Mouse (Mus musculus) MEL (cell line): ENCODE results near the gene N4bp1. TPM values are rescaled to one million over a fixed set of nuclear protein-coding genes. Genes with fewer than 3 reads are reported as not detected.

Experiments
- DNase-seq: peaks from one replicate; pipeline ENCODE4 v3.0.0; 2011; ENCODE audit warnings: low read depth, low spot score
- H3K27ac ChIP-seq: 2 replicates; pipeline ENCODE4 v1.5.1; 2012; ENCODE audit warnings: low read depth, mild to moderate bottlenecking, control low read depth, low read length, moderate library complexity; ENCODE audit not compliant: control insufficient read depth
- H3K27me3 ChIP-seq, 2 experiments: fragments of 150-350 bp in 1 of 2; sonication (generic) in 1 of 2; 2 replicates each; pipeline ENCODE4 v1.6.1; 2012; ENCODE audit warnings: low read length in 2 of 2, mild to moderate bottlenecking in 2 of 2, improper control_type of control experiment in 1 of 2, moderate library complexity in 1 of 2; ENCODE audit not compliant: insufficient read depth in 2 of 2, control insufficient read depth in 1 of 2
- H3K36me3 ChIP-seq, 2 experiments: 2 replicates each; pipeline ENCODE4 v1.6.1; 2012 to 2014; ENCODE audit warnings: low read length in 2 of 2, improper control_type of control experiment in 1 of 2, inconsistent platforms in 1 of 2, mild to moderate bottlenecking in 1 of 2; ENCODE audit not compliant: insufficient read depth in 2 of 2, control insufficient read depth in 1 of 2
- H3K4me1 ChIP-seq, 2 experiments: fragments of 150-350 bp in 1 of 2; sonication (generic) in 1 of 2; 2 replicates each; pipeline ENCODE4 v1.6.1; 2012; ENCODE audit warnings: low read length in 2 of 2, improper control_type of control experiment in 1 of 2, mild to moderate bottlenecking in 1 of 2; ENCODE audit not compliant: insufficient read depth in 2 of 2, control insufficient read depth in 1 of 2
- H3K4me3 ChIP-seq, 2 experiments: fragments of 150-350 bp in 1 of 2; sonication (generic) in 1 of 2; 2 replicates each; pipeline ENCODE4 v1.5.1; 2012; ENCODE audit warnings: low read depth in 2 of 2, low read length in 2 of 2, mild to moderate bottlenecking in 2 of 2, moderate library complexity in 2 of 2, control low read depth in 1 of 2, improper control_type of control experiment in 1 of 2; ENCODE audit not compliant: control insufficient read depth in 1 of 2, insufficient read depth in 1 of 2
- H3K79me2 ChIP-seq: 2 replicates; pipeline ENCODE4 v1.6.1; 2012; ENCODE audit warnings: mild to moderate bottlenecking, low read length, moderate library complexity; ENCODE audit not compliant: control insufficient read depth, poor library complexity, insufficient read depth
- H3K9ac ChIP-seq: 2 replicates; pipeline ENCODE4 v1.6.1; 2012; ENCODE audit warnings: low read depth, mild to moderate bottlenecking, control low read depth, low read length, moderate library complexity; ENCODE audit not compliant: control insufficient read depth, poor library complexity, severe bottlenecking
- H3K9me3 ChIP-seq: fragments of 150-350 bp; sonication (generic); replicated peaks from 2 replicates; pipeline ENCODE4 v1.6.1; 2012; ENCODE audit warnings: mild to moderate bottlenecking, low read length, improper control_type of control experiment, moderate library complexity; ENCODE audit not compliant: insufficient read depth
- BHLHE40 ChIP-seq: IDR thresholded peaks from 2 replicates; pipeline ENCODE4 v1.6.1; 2012; ENCODE audit warnings: low read depth, mild to moderate bottlenecking, inconsistent platforms, low read length, improper control_type of control experiment, borderline replicate concordance
- CHD2 ChIP-seq: IDR thresholded peaks from 2 replicates; pipeline ENCODE4 v1.6.1; 2011; ENCODE audit warnings: low read length, improper control_type of control experiment
- CTCF ChIP-seq, 3 experiments: IDR thresholded peaks in 2 of 3; conservative IDR thresholded peaks in 1 of 3; 2 replicates each; pipeline ENCODE4 v1.5.1; 2011 to 2012; ENCODE audit warnings: low read length in 3 of 3, low read depth in 2 of 3, mild to moderate bottlenecking in 2 of 3, improper control_type of control experiment in 1 of 3, inconsistent platforms in 1 of 3, mixed read lengths in 1 of 3, moderate library complexity in 1 of 3; ENCODE audit not compliant: control insufficient read depth in 1 of 3, insufficient read depth in 1 of 3, poor library complexity in 1 of 3, severe bottlenecking in 1 of 3
- EP300 ChIP-seq, 2 experiments: IDR thresholded peaks; 2 replicates each; pipeline ENCODE4 v1.6.1; 2011; ENCODE audit warnings: improper control_type of control experiment in 2 of 2, low read length in 2 of 2, low read depth in 1 of 2, mild to moderate bottlenecking in 1 of 2
- GATA1 ChIP-seq: IDR thresholded peaks from 2 replicates; pipeline ENCODE4 v1.6.1; 2011; ENCODE audit warnings: low read depth, low read length, improper control_type of control experiment
- KAT2A ChIP-seq: conservative IDR thresholded peaks from 2 replicates; pipeline ENCODE4 v1.6.1; 2012; ENCODE audit warnings: low read depth, low read length, improper control_type of control experiment, inconsistent platforms
- MAX ChIP-seq: IDR thresholded peaks from 2 replicates; pipeline ENCODE4 v1.6.1; 2011; ENCODE audit warnings: low read length, improper control_type of control experiment
- MAZ ChIP-seq: IDR thresholded peaks from 2 replicates; pipeline ENCODE4 v1.6.1; 2012; ENCODE audit warnings: low read depth, mild to moderate bottlenecking, inconsistent platforms, low read length, improper control_type of control experiment
- NRF1 ChIP-seq: IDR thresholded peaks from 2 replicates; pipeline ENCODE4 v1.6.1; 2014; ENCODE audit warnings: low read depth, mild to moderate bottlenecking, inconsistent platforms, low read length, improper control_type of control experiment, moderate library complexity; ENCODE audit not compliant: poor library complexity, insufficient read depth, severe bottlenecking
- POLR2A ChIP-seq, 2 experiments: IDR thresholded peaks; 2 replicates each; pipeline ENCODE4 v1.6.1; 2011 to 2012; ENCODE audit warnings: low read length in 2 of 2, mild to moderate bottlenecking in 2 of 2, control low read depth in 1 of 2, improper control_type of control experiment in 1 of 2, low read depth in 1 of 2, moderate library complexity in 1 of 2; ENCODE audit not compliant: control insufficient read depth in 1 of 2, insufficient read depth in 1 of 2, poor library complexity in 1 of 2
- POLR2AphosphoS5 ChIP-seq: IDR thresholded peaks from 2 replicates; pipeline ENCODE4 v1.6.1; 2012; ENCODE audit warnings: low read depth, borderline replicate concordance, mild to moderate bottlenecking, inconsistent platforms, low read length, moderate library complexity, mixed read lengths
- RAD21 ChIP-seq: IDR thresholded peaks from 2 replicates; pipeline ENCODE4 v1.6.1; 2011; ENCODE audit warnings: mild to moderate bottlenecking, low read depth, low read length, improper control_type of control experiment
- RCOR1 ChIP-seq: IDR thresholded peaks from 2 replicates; pipeline ENCODE4 v1.6.1; 2012; ENCODE audit warnings: low read depth, mild to moderate bottlenecking, inconsistent platforms, low read length, improper control_type of control experiment
- SMC3 ChIP-seq: IDR thresholded peaks from 2 replicates; pipeline ENCODE4 v1.6.1; 2011; ENCODE audit warnings: low read depth, low read length, improper control_type of control experiment
- TAL1 ChIP-seq: IDR thresholded peaks from 2 replicates; pipeline ENCODE4 v1.6.1; 2012; ENCODE audit warnings: mild to moderate bottlenecking, inconsistent platforms, low read length, moderate library complexity, mixed read lengths
- TCF12 ChIP-seq: IDR thresholded peaks from 2 replicates; pipeline ENCODE4 v1.6.1; 2014; ENCODE audit warnings: low read depth, mild to moderate bottlenecking, inconsistent platforms, low read length, improper control_type of control experiment, moderate library complexity
- USF2 ChIP-seq, 2 experiments: IDR thresholded peaks; 2 replicates each; pipeline ENCODE4 v1.6.1; 2011 to 2012; ENCODE audit warnings: improper control_type of control experiment in 2 of 2, low read length in 2 of 2, borderline replicate concordance in 1 of 2, inconsistent platforms in 1 of 2, low read depth in 1 of 2, mild to moderate bottlenecking in 1 of 2; ENCODE audit not compliant: insufficient read depth in 1 of 2
- ZC3H11A ChIP-seq: IDR thresholded peaks from 2 replicates; pipeline ENCODE4 v1.6.1; 2012; ENCODE audit warnings: low read depth, mild to moderate bottlenecking, inconsistent platforms, low read length, improper control_type of control experiment
- ZKSCAN1 ChIP-seq: IDR thresholded peaks from 2 replicates; pipeline ENCODE4 v1.6.1; 2012; ENCODE audit warnings: low read depth, mild to moderate bottlenecking, inconsistent platforms, low read length, improper control_type of control experiment, moderate library complexity
- ZMIZ1 ChIP-seq: IDR thresholded peaks from 2 replicates; pipeline ENCODE4 v1.6.1; 2012; ENCODE audit warnings: low read depth, mild to moderate bottlenecking, inconsistent platforms, low read length, improper control_type of control experiment, moderate library complexity
- ZNF384 ChIP-seq: IDR thresholded peaks from 2 replicates; pipeline ENCODE4 v1.6.1; 2012; ENCODE audit warnings: low read depth, mild to moderate bottlenecking, inconsistent platforms, low read length, improper control_type of control experiment
- polyA plus RNA-seq, 2 experiments: library from polyadenylated mRNA; stranded (reverse) in 1 of 2; unstranded in 1 of 2; fragments of >175 nt in 1 of 2; fragments of >200 nt in 1 of 2; gene quantifications; 2 replicates each; pipeline versions ENCODE4 v1.2.1 to v1.2.4; 2012; ENCODE audit warnings: low replicate concordance in 2 of 2, low read depth in 1 of 2; ENCODE audit not compliant: insufficient read length in 2 of 2, insufficient read depth in 1 of 2, missing spikeins in 1 of 2
- total RNA-seq: library from RNA; depleted of rRNA; stranded (reverse); fragments of 300-350 nt; gene quantifications from 2 replicates; pipeline ENCODE4 v1.2.3, GENCODE M21; 2012

Gene N4bp1
- total and polyA plus RNA-seq, 3 experiments = 13.4 to 24.0 TPM; not detected in 1

DNA sequence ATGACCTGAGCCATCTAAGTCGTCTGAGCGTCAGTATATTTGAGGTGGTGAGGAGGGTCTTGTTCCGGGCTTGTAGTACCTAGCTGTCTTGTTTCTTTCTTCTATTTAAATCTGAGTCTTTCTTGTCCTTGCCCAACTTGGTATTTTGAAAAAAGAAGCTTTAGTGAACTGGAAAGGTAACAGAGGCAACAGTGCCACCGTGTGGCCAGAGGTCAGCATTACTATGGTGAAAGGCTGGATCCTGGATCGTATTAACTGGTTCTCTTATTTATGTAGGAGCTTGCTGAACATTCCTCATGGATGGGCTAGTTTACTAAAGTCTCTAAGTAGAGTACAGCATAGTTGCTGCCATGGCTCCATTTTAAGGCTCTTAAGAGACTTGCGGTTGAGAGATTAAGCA, 23.5 kb upstream of the N4bp1 start:
- no peak overlapping the region for H3K9ac ChIP-seq
- TF ChIP-seq CTCF (IDR thresholded peaks at IDR 0.05 in 2 of 3, conservative IDR thresholded peaks at IDR 0.05 in 1 of 3; ENCODE audit: control insufficient read depth in 1 of 3, insufficient read depth in 1 of 3, low read depth in 2 of 3, low read length in 3 of 3, poor library complexity in 1 of 3, severe bottlenecking in 1 of 3) = peak; percentile 90 to 98 (median 97)
- TF ChIP-seq EP300 (IDR thresholded peaks at IDR 0.05; ENCODE audit: low read depth in 1 of 2, low read length in 2 of 2) = no peak
- peak; percentile 96 for TF ChIP-seq RAD21
- no peak for TF ChIP-seq KAT2A
- no peak for TF ChIP-seq TCF12
- peak; percentile 62; the same call in 1 of the 2 replicates for TF ChIP-seq ZNF384
- TF ChIP-seq SMC3 = peak; percentile 87
- no peak for TF ChIP-seq MAZ
- TF ChIP-seq ZC3H11A = peak; percentile 83
- H3K27me3 ChIP-seq = peaks cover 0 to 1% of the 10 kb centered on the region in 2 experiments; a peak in 2 of 4 replicates
- H3K9me3 ChIP-seq = no peaks in the 10 kb centered on the region
- no peaks in the 10 kb centered on the region for H3K36me3 ChIP-seq
- no peak overlapping the region for H3K4me3 ChIP-seq
- peak; percentile 80 for DNase-seq
- H3K4me1 ChIP-seq = no peaks in the 10 kb centered on the region
- H3K79me2 ChIP-seq = no peaks in the 10 kb centered on the region
- H3K27ac ChIP-seq = no peak overlapping the region

DNA sequence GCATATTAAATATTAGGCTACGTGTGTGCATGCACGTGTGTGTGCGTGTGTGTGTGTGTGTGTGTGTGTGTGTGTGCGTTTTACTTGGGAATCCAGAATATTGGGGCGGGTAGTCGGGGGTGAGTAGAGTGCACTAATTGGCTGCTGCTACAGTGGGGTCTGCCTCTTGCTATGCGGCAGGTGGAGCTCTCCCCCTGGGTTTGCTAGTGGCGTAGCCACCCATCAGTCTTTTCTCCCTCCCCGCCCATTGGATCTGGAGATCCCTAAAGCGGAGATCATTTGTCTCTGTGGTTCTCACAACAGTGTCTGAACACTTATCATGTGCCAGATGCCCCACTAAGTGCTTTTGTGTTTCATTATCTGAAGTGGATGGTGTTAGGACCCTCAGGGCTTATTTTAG, 19.9 kb upstream of the N4bp1 start:
- TF ChIP-seq ZMIZ1 (no peak), ZKSCAN1 (no peak), MAX (no peak), POLR2AphosphoS5 (no peak), USF2 (IDR thresholded peaks at IDR 0.05; ENCODE audit: borderline replicate concordance in 1 of 2, insufficient read depth in 1 of 2, low read depth in 1 of 2, low read length in 2 of 2) (no peak), BHLHE40 (no peak), CTCF (IDR thresholded peaks at IDR 0.05 in 2 of 3, conservative IDR thresholded peaks at IDR 0.05 in 1 of 3; ENCODE audit: control insufficient read depth in 1 of 3, insufficient read depth in 1 of 3, low read depth in 2 of 3, low read length in 3 of 3, poor library complexity in 1 of 3, severe bottlenecking in 1 of 3) (no peak), CHD2 (no peak), GATA1 (no peak), MAZ (no peak), RCOR1 (no peak), SMC3 (no peak), ZNF384 (no peak), POLR2A (IDR thresholded peaks at IDR 0.05; ENCODE audit: control insufficient read depth in 1 of 2, insufficient read depth in 1 of 2, low read depth in 1 of 2, low read length in 2 of 2, poor library complexity in 1 of 2) (no peak), TCF12 (no peak), NRF1 (no peak), TAL1 (no peak)
- no peak overlapping the region for H3K9ac ChIP-seq
- H3K27ac ChIP-seq = no peak overlapping the region

More for the DNA sequence above, 19.9 kb upstream of the N4bp1 start:
- no peak for DNase-seq
- no peak overlapping the region for H3K4me3 ChIP-seq
- H3K9me3 ChIP-seq = no peaks in the 10 kb centered on the region
- H3K79me2 ChIP-seq = no peaks in the 10 kb centered on the region
- no peaks in the 10 kb centered on the region for H3K36me3 ChIP-seq
- H3K4me1 ChIP-seq = no peaks in the 10 kb centered on the region
- no peaks in the 10 kb centered on the region; a peak in 1 of 4 replicates for H3K27me3 ChIP-seq
